Mouse (Mus musculus) stomach, embryonic 16.5 days (tissue): ENCODE data around the gene Hdac5. TPM values are rescaled to one million over a fixed set of nuclear protein-coding genes. Genes with fewer than 3 reads are reported as not detected.

Experiments
- ATAC-seq: fragments of 200-750 bp; cut with Nextera tagmentation; 2 replicates; pipeline ENCODE4 v1.8.0; 2017; ENCODE audit warnings: moderate number of reproducible peaks, moderate TSS enrichment; ENCODE audit not compliant: insufficient read depth, low FRiP score
- H3K27ac ChIP-seq: fragments of 300-500 bp; sonication (generic); 2 replicates; pipeline ENCODE4 v1.5.1; 2014; ENCODE audit warnings: low read length
- H3K27me3 ChIP-seq: fragments of 300-500 bp; sonication (generic); 2 replicates; pipeline ENCODE4 v1.6.1; 2014; ENCODE audit warnings: low read length, control low read depth, mixed read lengths; ENCODE audit not compliant: control insufficient read depth, insufficient read depth
- H3K36me3 ChIP-seq: fragments of 300-500 bp; sonication (generic); 2 replicates; pipeline ENCODE4 v1.6.1; 2014; ENCODE audit warnings: low read length; ENCODE audit not compliant: control insufficient read depth, insufficient read depth
- H3K4me1 ChIP-seq: fragments of 300-500 bp; sonication (generic); 2 replicates; pipeline ENCODE4 v1.6.1; 2014; ENCODE audit warnings: low read length, control low read depth, mixed read lengths; ENCODE audit not compliant: control insufficient read depth, insufficient read depth
- H3K4me2 ChIP-seq: fragments of 300-500 bp; sonication (generic); 2 replicates; pipeline ENCODE4 v1.6.1; 2014; ENCODE audit warnings: low read depth, low read length, mixed read lengths
- H3K4me3 ChIP-seq: fragments of 300-500 bp; sonication (generic); replicated peaks from 2 replicates; pipeline ENCODE4 v1.5.1; 2014; ENCODE audit warnings: mild to moderate bottlenecking, low read length
- H3K9ac ChIP-seq: fragments of 300-500 bp; sonication (generic); 2 replicates; pipeline ENCODE4 v1.6.1; 2014; ENCODE audit warnings: low read length
- H3K9me3 ChIP-seq: fragments of 300-500 bp; sonication (generic); replicated peaks from 2 replicates; pipeline ENCODE4 v1.6.1; 2016; ENCODE audit warnings: low read length, control low read depth; ENCODE audit not compliant: control insufficient read depth
- WGBS: fragments of 180-500 bp; shearing (Covaris S2); extraction: QIAGEN DNeasy Blood & Tissue Kit; methylation state at CpG from one replicate; pipeline ENCODE4 v1.1.7; 2014; 5-methylcytosine and 5-hydroxymethylcytosine counted together
- polyA plus RNA-seq: library from polyadenylated mRNA; unstranded; fragments of >200 nt; fragmentation: Nextera tagmentation; extraction: Ambion mirVana; gene quantifications from 2 replicates; pipeline ENCODE4 v1.2.1, GENCODE M21; 2015

Hdac5 gene
- polyA plus RNA-seq, result 60.6 and 67.4 TPM in 2 replicates

DNA sequence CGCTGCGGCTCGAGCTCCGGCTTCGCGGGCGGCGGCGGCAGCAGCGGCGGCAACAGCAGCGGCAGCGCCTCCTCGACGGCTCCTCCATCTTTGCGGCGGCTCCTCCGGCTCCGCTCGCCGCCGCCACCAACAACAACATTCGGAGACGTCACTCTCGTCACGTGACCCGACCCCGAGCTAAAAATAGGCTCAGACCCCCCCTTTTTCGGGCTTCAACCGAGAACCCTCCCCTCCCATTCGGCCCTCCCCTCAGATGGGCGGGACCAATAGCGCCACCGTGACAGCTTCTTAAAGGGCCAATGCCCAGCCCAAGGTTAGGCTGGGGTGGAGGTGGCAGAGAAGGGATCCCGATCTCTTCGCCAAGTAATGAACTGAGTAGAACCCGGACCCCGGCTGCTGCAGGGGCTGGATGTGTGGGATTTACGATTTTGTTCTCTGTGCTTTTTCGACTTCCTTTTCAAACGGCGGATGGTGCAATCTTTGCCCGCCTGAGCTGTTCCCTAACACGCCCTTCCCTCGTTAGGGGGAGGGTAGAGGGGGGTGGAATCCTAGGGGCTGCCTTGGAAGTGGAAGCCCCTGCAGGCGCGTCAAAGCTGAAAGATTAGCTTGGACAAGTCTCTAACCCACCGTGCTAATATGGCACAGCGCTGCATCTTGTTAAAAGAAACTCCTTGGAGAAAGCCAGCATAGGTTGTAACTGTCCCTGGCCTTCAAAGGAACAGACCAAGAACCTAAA is at the start of gene Hdac5:
TSS of gene Hdac5 (minus strand) at position 161 of the 736 bp plus-strand sequence.
- Histone ChIP-seq H3K27me3 (no peaks in the 10 kb centered on the region), H3K4me3 (peak within 1 kb of the TSS; percentile 77), H3K4me1 (peaks cover 40% of the 10 kb centered on the region), H3K36me3 (no peaks in the 10 kb centered on the region), H3K9ac (peak within 1 kb of the TSS; percentile 94), H3K27ac (peak within 1 kb of the TSS; percentile 85), H3K9me3 (no peaks in the 10 kb centered on the region), H3K4me2 (peak within 1 kb of the TSS; percentile 82)
- WGBS, result under 1% methylated on average over 49 of the region's 49 CpGs
- peak; percentile 91 for ATAC-seq

- H3K36me3 ChIP-seq, result no peaks in the 10 kb centered on the region
- H3K4me1 ChIP-seq, result peaks cover 9% of the 10 kb centered on the region
- H3K4me2 ChIP-seq, result no peak overlapping the region
- ATAC-seq, result no peak
- WGBS, result 84% methylated on average over 3 of the region's 3 CpGs
- H3K9ac ChIP-seq, result no peak overlapping the region
- H3K4me3 ChIP-seq, result no peak overlapping the region
- no peaks in the 10 kb centered on the region for H3K9me3 ChIP-seq
- H3K27me3 ChIP-seq, result no peaks in the 10 kb centered on the region
- H3K27ac ChIP-seq, result no peak overlapping the region
These were observed 49.6 kb upstream of the Hdac5 start for GRCm38 (mm10) chr11:102279595-102279994.

GRCm38 (mm10) chr11:102277754-102278153 is 47.8 kb upstream of the Hdac5 start:
- WGBS, result 89% methylated on average over 7 of the region's 12 CpGs
- H3K36me3 ChIP-seq, result no peaks in the 10 kb centered on the region
- no peaks in the 10 kb centered on the region for H3K27me3 ChIP-seq
- ATAC-seq, result no peak
- no peak overlapping the region for H3K9ac ChIP-seq
- H3K4me1 ChIP-seq, result peaks cover 9% of the 10 kb centered on the region
- H3K4me2 ChIP-seq, result no peak overlapping the region
- no peaks in the 10 kb centered on the region for H3K9me3 ChIP-seq
- H3K4me3 ChIP-seq, result no peak overlapping the region
- no peak overlapping the region for H3K27ac ChIP-seq

GRCm38 (mm10) chr11:102276411-102276915 is 46.5 kb upstream of the Hdac5 start:
- Histone ChIP-seq H3K4me1 (peaks cover 9% of the 10 kb centered on the region), H3K36me3 (no peaks in the 10 kb centered on the region), H3K9me3 (no peaks in the 10 kb centered on the region), H3K4me3 (peak overlapping the region; percentile 41), H3K27ac (no peak overlapping the region), H3K9ac (peak overlapping the region; percentile 77), H3K4me2 (peak overlapping the region; percentile 79), H3K27me3 (no peaks in the 10 kb centered on the region)
- 2% methylated on average over 33 of the region's 33 CpGs for WGBS
- ATAC-seq, result peak; percentile 67

GRCm38 (mm10) chr11:102268520-102269244 is 38.7 kb upstream of the Hdac5 start, which contains the start of gene Asb16:
TSS of gene Asb16 (plus strand) at chr11:102268743.
- Histone ChIP-seq H3K4me1 (peaks cover 4% of the 10 kb centered on the region; the same call in 1 of the 2 replicates), H3K36me3 (no peaks in the 10 kb centered on the region), H3K9ac (0 out of 2 replicates have a peak within 1 kb of the TSS, but pooled peaks have one; percentile 55), H3K9me3 (no peaks in the 10 kb centered on the region), H3K27me3 (no peaks in the 10 kb centered on the region), H3K4me2 (no peak within 1 kb of the TSS), H3K27ac (no peak within 1 kb of the TSS), H3K4me3 (no peak within 1 kb of the TSS)
- WGBS, result 81% methylated on average over 12 of the region's 12 CpGs
- ATAC-seq, result no peak

DNA sequence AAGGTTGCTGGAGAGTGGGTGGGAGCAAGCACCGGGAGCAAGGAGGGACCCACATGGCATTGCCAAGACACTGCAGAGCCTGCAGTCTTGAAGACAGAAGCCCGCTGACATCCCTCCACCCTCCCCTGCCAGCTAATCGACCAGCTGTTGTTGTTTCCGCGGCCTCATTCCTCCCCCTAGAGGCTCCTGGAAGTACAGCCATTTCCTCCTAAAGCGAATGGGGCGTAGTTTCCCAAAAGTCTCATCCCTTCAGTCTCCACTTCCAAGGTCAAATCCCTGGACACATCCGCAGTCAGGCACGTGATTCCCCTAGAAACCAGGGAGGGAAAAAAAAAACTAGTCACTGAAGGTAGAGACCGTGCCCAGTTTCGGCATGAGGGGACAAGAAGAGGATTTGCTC is 37.5 kb upstream of the Hdac5 start:
- 6% methylated on average over 11 of the region's 11 CpGs for WGBS
- Histone ChIP-seq H3K4me1 (peaks cover 4% of the 10 kb centered on the region; the same call in 1 of the 2 replicates), H3K4me3 (no peak overlapping the region), H3K27me3 (no peaks in the 10 kb centered on the region), H3K4me2 (peak overlapping the region; percentile 39; the same call in 1 of the 2 replicates), H3K27ac (no peak overlapping the region), H3K9me3 (no peaks in the 10 kb centered on the region), H3K36me3 (no peaks in the 10 kb centered on the region), H3K9ac (peak overlapping the region; percentile 55)
- peak; percentile 39; the same call in 1 of the 2 replicates for ATAC-seq

GRCm38 (mm10) chr11:102266631-102267355 is 36.8 kb upstream of the Hdac5 start:
- 90% methylated on average over 8 of the region's 8 CpGs for WGBS
- H3K4me1 ChIP-seq, result peaks cover 4% of the 10 kb centered on the region; the same call in 1 of the 2 replicates
- H3K4me3 ChIP-seq, result no peak overlapping the region
- no peaks in the 10 kb centered on the region for H3K9me3 ChIP-seq
- no peak overlapping the region for H3K27ac ChIP-seq
- ATAC-seq, result no peak
- no peaks in the 10 kb centered on the region for H3K27me3 ChIP-seq
- H3K36me3 ChIP-seq, result no peaks in the 10 kb centered on the region
- H3K9ac ChIP-seq, result peak overlapping the region; percentile 55
- peak overlapping the region; percentile 39; the same call in 1 of the 2 replicates for H3K4me2 ChIP-seq

GRCm38 (mm10) chr11:102265816-102266215 is 35.9 kb upstream of the Hdac5 start:
- WGBS, result 67% methylated on average over 14 of the region's 14 CpGs
- no peak overlapping the region for H3K27ac ChIP-seq

More at GRCm38 (mm10) chr11:102265816-102266215, 35.9 kb upstream of the Hdac5 start:
- peaks cover 4% of the 10 kb centered on the region; the same call in 1 of the 2 replicates for H3K4me1 ChIP-seq
- H3K4me2 ChIP-seq, result no peak overlapping the region
- H3K4me3 ChIP-seq, result no peak overlapping the region
- no peaks in the 10 kb centered on the region for H3K9me3 ChIP-seq
- no peaks in the 10 kb centered on the region for H3K27me3 ChIP-seq
- no peak overlapping the region for H3K9ac ChIP-seq
- no peak for ATAC-seq
- H3K36me3 ChIP-seq, result no peaks in the 10 kb centered on the region
